Mouse (Mus musculus) heart, adult 2 months (tissue): ENCODE results near the gene Mill2. TPM values are rescaled to one million over a fixed set of nuclear protein-coding genes. Genes with fewer than 3 reads are reported as not detected.

ENCODE experiments used
- DNase-seq, 2 experiments: peaks; one replicate each; pipeline ENCODE4 v3.0.0; 2021
- H3K27ac ChIP-seq: fragments of 200-600 bp; 2 replicates; pipeline ENCODE4 v1.8.1; 2022
- H3K27me3 ChIP-seq: fragments of 200-500 bp; 2 replicates; pipeline ENCODE4 v1.6.1; 2012; ENCODE audit warnings: mild to moderate bottlenecking, low read length, inconsistent platforms, mixed read lengths; ENCODE audit not compliant: control insufficient read depth, insufficient read depth
- H3K36me3 ChIP-seq: fragments of 200-500 bp; 2 replicates; pipeline ENCODE4 v1.6.1; 2012; ENCODE audit warnings: low read length, inconsistent platforms; ENCODE audit not compliant: control insufficient read depth, insufficient read depth
- H3K4me1 ChIP-seq: fragments of 200-500 bp; 2 replicates; pipeline ENCODE4 v1.6.1; 2011; ENCODE audit warnings: low read length; ENCODE audit not compliant: control insufficient read depth, insufficient read depth
- H3K4me3 ChIP-seq: fragments of 200-600 bp; 2 replicates; pipeline ENCODE4 v1.8.1; 2022
- H3K79me2 ChIP-seq: fragments of 200-500 bp; replicated peaks from 2 replicates; pipeline ENCODE4 v1.6.1; 2012; ENCODE audit warnings: mild to moderate bottlenecking, inconsistent platforms, low read length, moderate library complexity, mixed read lengths; ENCODE audit not compliant: control insufficient read depth, insufficient read depth
- H3K9ac ChIP-seq: fragments of 200-500 bp; 2 replicates; pipeline ENCODE4 v1.6.1; 2012; ENCODE audit warnings: low read depth, mild to moderate bottlenecking, control low read depth, inconsistent platforms, low read length, mixed read lengths
- CTCF ChIP-seq: fragments of 200-600 bp; IDR thresholded peaks from 2 replicates; pipeline ENCODE4 v1.8.1; 2022; ENCODE audit warnings: antibody characterized with exemption, mild to moderate bottlenecking, moderate library complexity
- EP300 ChIP-seq: fragments of 200-500 bp; IDR thresholded peaks from 2 replicates; pipeline ENCODE4 v1.6.1; 2011; ENCODE audit warnings: low read depth, low read length, control low read depth; ENCODE audit not compliant: insufficient read depth
- POLR2A ChIP-seq: fragments of 200-500 bp; IDR thresholded peaks from 2 replicates; pipeline ENCODE4 v1.6.1; 2011; ENCODE audit warnings: mild to moderate bottlenecking, low read depth, low read length, control low read depth; ENCODE audit not compliant: insufficient read depth
- WGBS: fragments of 180-500 bp; shearing (Covaris S2); methylation state at CpG from one replicate; pipeline ENCODE4 v1.1.7; 2018; 5-methylcytosine and 5-hydroxymethylcytosine counted together
- intact Hi-C: fragments of 180-260 bp; cut with DNase I; formaldehyde crosslinking; loops from one replicate; pipeline ENCODE4 v1.15.1; 2025
- polyA plus RNA-seq: library from polyadenylated mRNA; depleted of rRNA; stranded (reverse); fragments of >200 nt; gene quantifications from 2 replicates; pipeline ENCODE4 v1.2.3, GENCODE M21; 2012
- total RNA-seq, 2 experiments: library from RNA; stranded (reverse); gene quantifications; 2 replicates each; pipeline ENCODE4 v1.2.3; 2021

The Mill2 gene
- total and polyA plus RNA-seq, 3 experiments: 5.2 to 8.0 (median 7.2) TPM

DNA sequence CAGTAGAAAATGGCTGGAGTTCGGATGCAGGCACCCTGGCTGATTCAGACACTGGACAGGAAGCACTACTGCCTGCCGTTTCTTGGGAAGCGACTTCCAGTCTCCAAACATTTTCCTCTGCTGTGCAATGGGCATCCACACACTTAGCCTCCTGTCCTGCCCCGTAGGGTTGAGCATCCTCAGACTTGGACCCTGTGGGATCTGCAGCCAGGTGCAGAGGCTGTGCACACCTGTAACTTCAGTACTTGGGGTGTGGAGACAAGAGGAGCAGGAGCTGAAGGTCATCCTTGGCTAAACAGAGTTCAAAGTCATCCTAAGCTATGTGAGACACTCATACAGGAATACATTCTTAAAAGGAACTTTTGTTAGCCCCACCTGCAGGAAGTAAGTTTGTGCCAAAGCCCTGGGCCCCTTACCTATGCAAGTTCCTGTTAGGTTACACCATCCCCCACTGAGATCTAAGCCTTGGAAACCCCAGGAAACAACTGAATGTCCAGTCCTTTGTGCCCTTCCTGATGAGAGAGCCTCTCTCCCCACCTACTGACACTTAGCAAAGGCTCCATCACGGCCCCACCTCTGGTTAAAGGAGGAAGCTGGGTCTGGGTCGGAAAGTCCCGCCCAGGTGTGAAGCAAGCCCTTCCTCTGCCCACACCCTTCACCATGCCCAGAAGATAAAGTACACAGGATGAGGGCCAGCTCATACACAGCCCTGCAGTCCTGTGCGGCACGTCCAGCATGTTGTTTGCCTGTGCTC lies 44.4 kb downstream of the Mill2 start:
- Histone ChIP-seq H3K4me1 (peaks cover 5% of the 10 kb centered on the region), H3K79me2 (no peaks in the 10 kb centered on the region), H3K36me3 (no peaks in the 10 kb centered on the region), H3K27ac (no peak overlapping the region; the same call in 1 of the 2 replicates), H3K4me3 (no peak overlapping the region), H3K9ac (no peak overlapping the region), H3K27me3 (no peaks in the 10 kb centered on the region)
- intact Hi-C loops: no loop called here
- peak in 1 of 2 experiments; percentile 38 for DNase-seq
- WGBS: 33% methylated on average over 9 of the region's 9 CpGs
- TF ChIP-seq EP300: no peak
- no peak for TF ChIP-seq CTCF
- TF ChIP-seq POLR2A: no peak

DNA sequence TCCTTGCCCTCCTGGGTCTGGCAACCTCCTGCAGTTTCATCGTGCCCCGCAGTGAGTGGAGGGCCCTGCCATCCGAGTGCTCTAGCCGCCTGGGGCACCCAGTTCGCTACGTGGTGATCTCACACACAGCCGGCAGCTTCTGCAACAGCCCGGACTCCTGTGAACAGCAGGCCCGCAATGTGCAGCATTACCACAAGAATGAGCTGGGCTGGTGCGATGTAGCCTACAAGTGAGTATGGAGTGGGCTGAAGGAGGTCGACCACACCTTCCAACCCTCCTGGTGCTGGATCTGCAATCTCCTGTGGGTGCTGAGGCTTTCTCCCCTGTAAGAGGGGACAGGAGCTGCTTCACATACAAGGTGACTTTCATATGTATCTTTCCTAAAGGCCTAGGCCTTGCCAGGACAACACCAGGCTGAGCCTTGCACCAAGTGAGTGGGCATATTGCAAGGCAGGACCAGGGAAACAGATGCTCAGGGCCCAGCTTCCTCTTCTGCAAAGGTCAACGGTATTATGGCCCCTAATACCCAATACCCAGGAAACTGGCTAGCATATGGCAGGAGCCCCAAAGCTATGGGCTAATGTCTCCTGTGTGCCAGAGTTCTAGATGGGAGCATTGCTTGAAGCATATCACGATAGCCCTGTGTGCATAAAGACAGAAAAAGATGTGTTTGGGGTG lies 45.1 kb downstream of the Mill2 start:
- Histone ChIP-seq H3K4me3 (no peak overlapping the region), H3K36me3 (no peaks in the 10 kb centered on the region), H3K27ac (no peak overlapping the region; the same call in 1 of the 2 replicates), H3K79me2 (no peaks in the 10 kb centered on the region), H3K4me1 (peaks cover 5% of the 10 kb centered on the region), H3K27me3 (no peaks in the 10 kb centered on the region), H3K9ac (no peak overlapping the region)
- DNase-seq: no peak
- WGBS: 59% methylated on average over 13 of the region's 13 CpGs
- intact Hi-C loops: no loop called here
- TF ChIP-seq EP300 (no peak), POLR2A (no peak), CTCF (no peak)

DNA sequence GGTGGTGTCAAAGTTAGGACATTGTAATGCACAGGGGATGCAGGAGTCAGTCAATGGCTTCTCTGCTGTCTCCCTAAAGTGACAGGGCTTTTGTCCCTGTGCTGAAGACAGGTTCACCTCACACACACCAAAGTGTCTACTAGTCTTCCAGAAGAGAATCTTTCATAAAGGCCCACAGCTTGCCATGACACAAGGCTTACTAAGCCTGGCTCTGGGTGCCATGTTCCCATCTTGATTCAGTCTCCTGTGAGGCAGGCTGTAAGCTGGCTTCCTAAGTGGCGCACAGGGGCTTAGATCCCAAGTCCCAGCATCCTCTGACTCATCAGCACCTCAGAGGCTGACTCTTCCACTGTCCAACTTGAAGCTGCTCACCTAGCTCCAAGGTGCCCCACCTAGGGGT lies 47.2 kb downstream of the Mill2 start:
- intact Hi-C loops: no loop called here

DNA sequence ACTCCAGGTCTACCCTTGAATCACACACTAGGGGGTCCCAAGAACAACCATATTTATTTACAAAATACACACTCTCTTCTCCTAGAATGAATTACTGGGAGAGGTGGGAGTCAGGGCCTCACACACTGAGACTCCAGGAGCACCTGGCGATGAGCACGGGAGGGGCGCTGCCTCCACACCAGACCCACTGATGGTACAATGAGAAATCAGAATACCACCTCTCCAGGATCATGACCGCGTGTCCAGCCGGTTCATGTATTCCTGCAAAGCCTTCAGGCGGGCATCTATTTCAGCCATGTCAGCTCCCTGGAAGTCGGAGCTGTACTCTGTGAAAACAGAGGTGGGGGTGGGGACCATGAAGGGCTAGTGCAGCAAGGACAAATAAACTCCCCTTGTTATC lies 51.1 kb downstream of the Mill2 start:
- Histone ChIP-seq H3K27ac (no peak overlapping the region), H3K9ac (no peak overlapping the region), H3K36me3 (no peaks in the 10 kb centered on the region), H3K4me3 (no peak overlapping the region), H3K79me2 (no peaks in the 10 kb centered on the region), H3K4me1 (peaks cover 2% of the 10 kb centered on the region), H3K27me3 (peaks cover 3% of the 10 kb centered on the region)
- TF ChIP-seq EP300 (no peak), POLR2A (no peak), CTCF (no peak)
- DNase-seq: no peak
- intact Hi-C loops: no loop called here
- 92% methylated on average over 8 of the region's 8 CpGs for WGBS

More for the DNA sequence above, 47.2 kb downstream of the Mill2 start:
- H3K4me3 ChIP-seq: no peak overlapping the region
- WGBS: 94% methylated on average over 1 of the region's 1 CpGs
- H3K36me3 ChIP-seq: no peaks in the 10 kb centered on the region
- H3K4me1 ChIP-seq: peaks cover 5% of the 10 kb centered on the region
- no peak for DNase-seq
- no peak overlapping the region for H3K27ac ChIP-seq
- H3K9ac ChIP-seq: no peak overlapping the region
- TF ChIP-seq EP300 (no peak), POLR2A (no peak), CTCF (no peak)
- no peaks in the 10 kb centered on the region for H3K79me2 ChIP-seq
- no peaks in the 10 kb centered on the region for H3K27me3 ChIP-seq

DNA sequence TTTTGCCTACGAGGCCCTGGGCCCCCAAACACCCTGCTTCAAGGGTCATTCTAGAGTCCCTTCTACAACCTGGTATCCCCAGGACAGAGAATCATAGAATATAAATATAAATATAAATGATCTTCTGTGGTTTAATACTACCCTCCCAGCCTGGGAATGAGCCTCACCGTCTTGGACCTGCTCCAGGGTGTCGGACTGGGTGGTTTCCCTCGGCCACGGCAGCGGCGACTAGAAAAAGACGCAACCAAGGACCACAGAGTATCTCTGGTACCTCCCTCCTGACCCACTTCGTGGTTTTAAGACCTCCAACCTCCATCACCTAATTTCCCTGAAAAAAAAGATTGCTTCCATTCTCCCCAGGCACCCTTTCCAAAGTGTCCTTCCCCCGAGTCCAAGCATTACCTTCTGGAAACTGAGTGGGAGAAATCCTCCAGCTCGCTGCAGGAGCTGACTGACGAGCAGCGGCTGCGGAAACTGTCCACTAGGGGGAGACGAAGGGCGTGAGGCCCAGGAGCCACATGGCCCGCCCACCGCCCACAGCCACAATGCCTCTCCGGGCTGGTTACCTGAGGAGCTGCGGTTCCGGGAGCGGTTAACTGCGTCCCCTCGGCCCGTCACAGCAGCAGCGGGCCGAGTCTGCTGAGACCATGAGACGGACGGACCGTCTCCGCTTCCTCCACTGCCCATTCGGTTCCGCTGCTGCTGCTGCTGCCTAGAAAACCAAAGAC lies 52.3 kb downstream of the Mill2 start:
- intact Hi-C loops: no loop called here
- peaks cover 4% of the 10 kb centered on the region for H3K4me1 ChIP-seq
- H3K27me3 ChIP-seq: peaks cover 3% of the 10 kb centered on the region
- DNase-seq: peak; percentile 83 to 87
- no peak for TF ChIP-seq EP300
- TF ChIP-seq CTCF: peak; percentile 99; the same call in 1 of the 2 replicates
- no peak for TF ChIP-seq POLR2A
- H3K79me2 ChIP-seq: no peaks in the 10 kb centered on the region
- peak overlapping the region; percentile 60 for H3K9ac ChIP-seq
- H3K4me3 ChIP-seq: peak overlapping the region; percentile 33
- no peaks in the 10 kb centered on the region for H3K36me3 ChIP-seq
- 19% methylated on average over 33 of the region's 33 CpGs for WGBS
- H3K27ac ChIP-seq: no peak overlapping the region
